Mouse (Mus musculus) CH12.LX (cell line): Measurements from ENCODE around the gene Ank3. TPM values are rescaled to one million over a fixed set of nuclear protein-coding genes. Genes with fewer than 3 reads are reported as not detected.

Experiments used
- DNase-seq: peaks from one replicate; pipeline ENCODE4 v3.0.0-alpha.2; 2013; ENCODE audit errors: extremely low read depth
- H3K27ac ChIP-seq: 2 replicates; pipeline ENCODE4 v1.5.1; 2012; ENCODE audit warnings: low read depth, mild to moderate bottlenecking, control low read depth, moderate library complexity; ENCODE audit not compliant: insufficient read depth
- H3K27me3 ChIP-seq: replicated peaks from 2 replicates; pipeline ENCODE3; 2012; ENCODE audit warnings: inconsistent platforms
- H3K36me3 ChIP-seq, 2 experiments: replicated peaks in 1 of 2; 2 replicates each; pipeline versions ENCODE3 to v1.6.1; 2012; ENCODE audit warnings: inconsistent platforms in 1 of 2, low read length in 1 of 2, mild to moderate bottlenecking in 1 of 2, mixed read lengths in 1 of 2, moderate library complexity in 1 of 2; ENCODE audit not compliant: control insufficient read depth in 1 of 2, insufficient read depth in 1 of 2
- H3K4me1 ChIP-seq, 2 experiments: 2 replicates each; pipeline ENCODE4 v1.6.1; 2012; ENCODE audit warnings: inconsistent platforms in 1 of 2, moderate library complexity in 1 of 2; ENCODE audit not compliant: insufficient read depth in 2 of 2, control insufficient read depth in 1 of 2
- H3K4me2 ChIP-seq: 2 replicates; pipeline ENCODE4 v1.6.1; 2012; ENCODE audit warnings: low read depth, mild to moderate bottlenecking, control low read depth; ENCODE audit not compliant: poor library complexity, insufficient read depth, severe bottlenecking
- H3K4me3 ChIP-seq, 3 experiments: fragments of 150-350 bp in 1 of 3; sonication (generic) in 1 of 3; replicated peaks in 1 of 3; 2 replicates each; pipeline versions ENCODE3 to v1.5.1; 2011 to 2012; ENCODE audit warnings: low read depth in 2 of 3, low read length in 2 of 3, mild to moderate bottlenecking in 2 of 3, moderate library complexity in 2 of 3, control low read depth in 1 of 3, improper control_type of control experiment in 1 of 3, inconsistent platforms in 1 of 3, mixed read lengths in 1 of 3; ENCODE audit not compliant: poor library complexity in 1 of 3
- H3K79me2 ChIP-seq: replicated peaks from 2 replicates; pipeline ENCODE4 v1.6.1; 2012; ENCODE audit warnings: mild to moderate bottlenecking, moderate library complexity; ENCODE audit not compliant: control insufficient read depth, poor library complexity, insufficient read depth, severe bottlenecking; ENCODE audit errors: extremely low read depth
- H3K9ac ChIP-seq: 2 replicates; pipeline ENCODE4 v1.6.1; 2012; ENCODE audit warnings: low read depth, mild to moderate bottlenecking, control low read depth, moderate library complexity; ENCODE audit not compliant: insufficient read depth
- H3K9me3 ChIP-seq: replicated peaks from 2 replicates; pipeline ENCODE3; 2012; ENCODE audit warnings: low read length, inconsistent platforms, mixed read lengths
- BHLHE40 ChIP-seq: IDR thresholded peaks from 2 replicates; pipeline ENCODE4 v1.6.1; 2011; ENCODE audit warnings: mild to moderate bottlenecking, low read depth, low read length, improper control_type of control experiment
- CHD1 ChIP-seq: IDR thresholded peaks from 2 replicates; pipeline ENCODE4 v1.6.1; 2012; ENCODE audit warnings: low read depth, low read length, improper control_type of control experiment, inconsistent platforms
- CHD2 ChIP-seq: IDR thresholded peaks from 2 replicates; pipeline ENCODE4 v1.6.1; 2011; ENCODE audit warnings: low read length, improper control_type of control experiment
- CTCF ChIP-seq, 2 experiments: IDR thresholded peaks in 1 of 2; conservative IDR thresholded peaks in 1 of 2; 2 replicates each; pipeline ENCODE4 v1.5.1; 2011 to 2012; ENCODE audit warnings: low read depth in 2 of 2, low read length in 2 of 2, improper control_type of control experiment in 1 of 2, inconsistent platforms in 1 of 2, mild to moderate bottlenecking in 1 of 2, moderate library complexity in 1 of 2
- E2F4 ChIP-seq: IDR thresholded peaks from 2 replicates; pipeline ENCODE4 v1.6.1; 2011; ENCODE audit warnings: low read depth, low read length, improper control_type of control experiment; ENCODE audit not compliant: insufficient replicate concordance
- ELF1 ChIP-seq: IDR thresholded peaks from 2 replicates; pipeline ENCODE4 v1.6.1; 2014; ENCODE audit warnings: low read depth, mild to moderate bottlenecking, inconsistent platforms, low read length, improper control_type of control experiment
- GABPA ChIP-seq: IDR thresholded peaks from 2 replicates; pipeline ENCODE4 v1.6.1; 2012; ENCODE audit warnings: low read depth, low read length, improper control_type of control experiment, inconsistent platforms; ENCODE audit not compliant: insufficient replicate concordance
- JUND ChIP-seq: conservative IDR thresholded peaks from 2 replicates; pipeline ENCODE4 v1.6.1; 2011; ENCODE audit warnings: low read depth, low read length, improper control_type of control experiment
- MAZ ChIP-seq: IDR thresholded peaks from 2 replicates; pipeline ENCODE4 v1.6.1; 2012; ENCODE audit warnings: low read depth, mild to moderate bottlenecking, inconsistent platforms, low read length, improper control_type of control experiment, moderate library complexity
- MYC ChIP-seq: IDR thresholded peaks from 2 replicates; pipeline ENCODE4 v1.6.1; 2011; ENCODE audit warnings: low read depth, mild to moderate bottlenecking, improper control_type of control experiment, low read length
- RAD21 ChIP-seq: IDR thresholded peaks from 2 replicates; pipeline ENCODE4 v1.6.1; 2011; ENCODE audit warnings: low read depth, mild to moderate bottlenecking, low read length, improper control_type of control experiment, moderate library complexity
- SIN3A ChIP-seq: IDR thresholded peaks from 2 replicates; pipeline ENCODE4 v1.6.1; 2012; ENCODE audit warnings: low read length, improper control_type of control experiment, inconsistent platforms
- TBP ChIP-seq: conservative IDR thresholded peaks from 2 replicates; pipeline ENCODE4 v1.6.1; 2011; ENCODE audit warnings: low read depth, low read length, improper control_type of control experiment
- TCF12 ChIP-seq: IDR thresholded peaks from 2 replicates; pipeline ENCODE4 v1.6.1; 2014; ENCODE audit warnings: low read depth, mild to moderate bottlenecking, inconsistent platforms, low read length, improper control_type of control experiment
- USF2 ChIP-seq: conservative IDR thresholded peaks from 2 replicates; pipeline ENCODE4 v1.6.1; 2011; ENCODE audit warnings: low read depth, low read length, improper control_type of control experiment
- ZC3H11A ChIP-seq: IDR thresholded peaks from 2 replicates; pipeline ENCODE4 v1.6.1; 2012; ENCODE audit warnings: low read depth, mild to moderate bottlenecking, inconsistent platforms, low read length, improper control_type of control experiment
- ZKSCAN1 ChIP-seq: IDR thresholded peaks from 2 replicates; pipeline ENCODE4 v1.6.1; 2012; ENCODE audit warnings: low read depth, inconsistent platforms, low read length, improper control_type of control experiment, borderline replicate concordance
- dilution Hi-C: fragments of 300-500 bp; cut with MboI; formaldehyde crosslinking; loops from 2 replicates; pipeline ENCODE4 v1.14.3; 2020; ENCODE audit warnings: low sequenced_read_pairs; ENCODE audit not compliant: extremely low pct_unique_long_range_greater_than_20kb, extremely low pct_ligation_motif_present
- in situ Hi-C: fragments of 300-500 bp; cut with MboI; formaldehyde crosslinking; loops from 3 replicates; pipeline ENCODE4 v1.14.3; 2019; ENCODE audit warnings: low sequenced_read_pairs, low pct_ligation_motif_present, low pct_unique_long_range_greater_than_20kb, mixed read lengths
- polyA plus RNA-seq: library from polyadenylated mRNA; unstranded; fragments of >175 nt; gene quantifications from 2 replicates; pipeline ENCODE4 v1.2.1, GENCODE M21; 2012; ENCODE audit warnings: low read depth; ENCODE audit not compliant: insufficient read length
- total RNA-seq, 2 experiments: library from RNA; depleted of rRNA; stranded (reverse); fragments of 300-350 nt in 1 of 2; fragments of >200 nt in 1 of 2; gene quantifications; 2 replicates each; pipeline ENCODE4 v1.2.3; 2012 to 2014

Ank3 gene
- total and polyA plus RNA-seq, 3 experiments: 4.7 to 8.3 (median 6.2) TPM

DNA sequence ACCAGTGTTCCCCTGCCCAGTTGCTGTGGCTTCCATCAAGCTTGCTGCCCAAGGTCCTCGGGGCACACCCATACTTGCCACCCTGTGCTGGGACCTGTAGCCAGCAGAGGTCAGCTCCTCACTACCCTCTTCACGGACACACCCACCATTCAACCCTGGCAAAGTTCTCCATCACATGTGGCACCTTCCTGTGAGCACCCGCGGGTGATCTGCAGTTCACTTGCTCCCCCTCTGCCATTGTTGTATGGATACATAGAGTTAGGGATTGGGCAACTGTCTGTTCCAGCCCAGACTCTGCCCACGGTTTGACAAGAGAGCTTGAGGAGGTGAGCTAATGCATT, 520.5 kb downstream of the Ank3 start:
- Histone ChIP-seq H3K4me2 (no peak overlapping the region), H3K27me3 (no peaks in the 10 kb centered on the region), H3K79me2 (no peaks in the 10 kb centered on the region), H3K4me1 (peaks cover 16 to 34% of the 10 kb centered on the region in 2 experiments), H3K36me3 (peaks cover 0 to 14% of the 10 kb centered on the region in 2 experiments), H3K27ac (no peak overlapping the region), H3K4me3 (no peak overlapping the region), H3K9ac (no peak overlapping the region), H3K9me3 (no peaks in the 10 kb centered on the region)
- in situ Hi-C loops (no loop called here), dilution Hi-C loops (no loop called here)
- no peak for TF ChIP-seq BHLHE40
- DNase-seq: no peak

GRCm38 (mm10) chr10:69919746-69920145, 521.2 kb downstream of the Ank3 start:
- H3K9me3 ChIP-seq: no peaks in the 10 kb centered on the region
- dilution Hi-C loops: no loop called here
- H3K9ac ChIP-seq: no peak overlapping the region
- H3K79me2 ChIP-seq: no peaks in the 10 kb centered on the region
- H3K36me3 ChIP-seq: peaks cover 0 to 14% of the 10 kb centered on the region in 2 experiments
- H3K4me2 ChIP-seq: no peak overlapping the region
- H3K4me1 ChIP-seq: peaks cover 18 to 34% of the 10 kb centered on the region in 2 experiments
- no peaks in the 10 kb centered on the region for H3K27me3 ChIP-seq
- TF ChIP-seq CTCF (conservative IDR thresholded peaks at IDR 0.05 in 1 of 2, IDR thresholded peaks at IDR 0.05 in 1 of 2; ENCODE audit: low read depth in 2 of 2, low read length in 2 of 2) (no peak), TBP (no peak), GABPA (no peak), USF2 (no peak), SIN3A (no peak), JUND (no peak), RAD21 (no peak), MAZ (no peak), MYC (no peak), TCF12 (no peak), ZKSCAN1 (no peak), ZC3H11A (no peak), ELF1 (no peak), CHD1 (no peak)
- in situ Hi-C loops: no loop called here
- H3K4me3 ChIP-seq: no peak overlapping the region
- H3K27ac ChIP-seq: no peak overlapping the region
- no peak for DNase-seq

- TF ChIP-seq BHLHE40 (peak; percentile 23; the same call in 1 of the 2 replicates), E2F4 (no peak), CHD2 (no peak), GABPA (no peak), RAD21 (no peak)
- H3K9ac ChIP-seq: no peak overlapping the region
- dilution Hi-C loops: no loop called here
- H3K36me3 ChIP-seq: peaks cover 0 to 13% of the 10 kb centered on the region in 2 experiments
- H3K27me3 ChIP-seq: no peaks in the 10 kb centered on the region
- H3K4me1 ChIP-seq: peaks cover 12 to 22% of the 10 kb centered on the region in 2 experiments
- H3K27ac ChIP-seq: no peak overlapping the region
- in situ Hi-C loops: no loop called here
- H3K9me3 ChIP-seq: no peaks in the 10 kb centered on the region
- no peak overlapping the region for H3K4me3 ChIP-seq
- DNase-seq: no peak
- H3K4me2 ChIP-seq: no peak overlapping the region
- no peaks in the 10 kb centered on the region for H3K79me2 ChIP-seq
These were observed 523.5 kb downstream of the Ank3 start for GRCm38 (mm10) chr10:69922076-69922475.
